Mouse (Mus musculus) embryonic fibroblast, embryonic 13.5 days (primary cell): ENCODE results near the gene Mras.

Source experiments
- CTCF ChIP-seq: IDR thresholded peaks from 2 replicates; pipeline ENCODE4 v1.5.1; 2011; ENCODE audit warnings: mild to moderate bottlenecking, control low read depth, low read length, moderate library complexity, borderline replicate concordance; ENCODE audit not compliant: insufficient read depth
- POLR2A ChIP-seq: IDR thresholded peaks from 2 replicates; pipeline ENCODE4 v1.6.1; 2011; ENCODE audit warnings: low read depth, mild to moderate bottlenecking, control low read depth, low read length, moderate library complexity

DNA sequence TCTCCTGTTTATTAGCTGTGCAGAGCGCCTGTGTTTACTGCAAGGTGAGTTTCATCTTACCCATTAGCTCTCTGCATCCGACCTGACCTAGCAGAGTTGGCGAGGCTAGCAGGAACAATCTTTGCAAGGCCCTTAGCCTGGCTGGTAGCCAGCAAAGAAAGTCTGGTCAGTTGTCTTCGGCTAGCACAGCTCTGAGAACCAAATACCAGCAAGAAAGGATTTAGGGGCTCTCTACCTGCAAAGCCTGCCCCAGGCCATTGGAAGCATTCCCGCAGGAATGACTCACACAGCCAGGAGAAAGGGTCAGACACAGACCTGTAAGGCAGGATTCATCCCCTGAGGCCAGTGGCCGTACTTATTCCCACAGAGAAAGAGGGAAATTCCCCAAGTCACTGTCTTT, 36.4 kb downstream of the Mras start:
- TF ChIP-seq POLR2A (no peak), CTCF (no peak)
